Mouse (Mus musculus): ENCODE data around the gene Spag9. TPM values are rescaled to one million over a fixed set of nuclear protein-coding genes. Genes with fewer than 3 reads are reported as not detected.

Gene Spag9
- polyA plus RNA-seq, 1 experiment from 2014 or later, result 9.2 TPM

DNA sequence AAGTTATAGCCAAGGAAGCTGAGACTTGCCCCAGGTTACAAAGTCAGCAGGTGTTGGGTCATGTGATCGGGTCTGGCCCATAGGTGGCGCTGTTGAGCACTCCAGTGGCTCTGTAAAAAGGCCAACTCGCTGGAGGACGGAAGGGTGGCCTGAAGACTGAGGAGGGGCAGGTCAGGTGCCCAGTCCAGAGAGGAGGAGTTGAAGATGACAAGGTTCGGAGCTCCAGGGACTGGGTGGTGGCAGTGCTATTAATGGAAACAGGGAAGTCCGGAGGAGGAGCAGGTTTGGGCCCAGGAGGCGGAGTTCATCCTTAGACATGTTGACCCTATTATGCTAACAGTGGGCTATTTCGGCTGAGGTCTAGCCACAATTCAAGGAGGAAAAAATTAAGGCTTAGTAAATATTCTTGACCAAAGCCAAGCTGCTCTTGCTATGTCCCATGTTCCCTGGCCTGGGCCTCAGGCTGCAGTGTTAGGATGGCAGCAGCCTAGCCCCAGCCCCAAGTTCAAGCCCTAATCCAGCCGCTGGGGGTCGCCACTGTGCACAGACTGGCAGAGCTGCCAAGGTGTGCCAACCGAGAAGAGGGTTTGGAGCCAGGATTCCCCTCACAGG, 137.6 kb downstream of the Spag9 start:
- Histone ChIP-seq H3K4me1 (replicated peaks) (peaks cover 26% of the 10 kb centered on the region), H3K4me2 (peak overlapping the region; percentile 50), H3K27ac (replicated peaks) (no peak overlapping the region; the same call in 1 of the 2 replicates), H3K9me3 (replicated peaks) (no peaks in the 10 kb centered on the region), H3K4me3 (replicated peaks) (0 out of 2 replicates have a peak overlapping the region, but pooled peaks have one; percentile 12), H3K36me3 (replicated peaks) (no peaks in the 10 kb centered on the region), H3K27me3 (no peaks in the 10 kb centered on the region), H3K9ac (no peak overlapping the region)
- WGBS (ENCODE audit: insufficient replicate concordance), result 14% methylated on average over 11 of the region's 11 CpGs
- peak; percentile 21; the same call in 1 of the 2 replicates for ATAC-seq (ENCODE audit: insufficient read depth)

DNA sequence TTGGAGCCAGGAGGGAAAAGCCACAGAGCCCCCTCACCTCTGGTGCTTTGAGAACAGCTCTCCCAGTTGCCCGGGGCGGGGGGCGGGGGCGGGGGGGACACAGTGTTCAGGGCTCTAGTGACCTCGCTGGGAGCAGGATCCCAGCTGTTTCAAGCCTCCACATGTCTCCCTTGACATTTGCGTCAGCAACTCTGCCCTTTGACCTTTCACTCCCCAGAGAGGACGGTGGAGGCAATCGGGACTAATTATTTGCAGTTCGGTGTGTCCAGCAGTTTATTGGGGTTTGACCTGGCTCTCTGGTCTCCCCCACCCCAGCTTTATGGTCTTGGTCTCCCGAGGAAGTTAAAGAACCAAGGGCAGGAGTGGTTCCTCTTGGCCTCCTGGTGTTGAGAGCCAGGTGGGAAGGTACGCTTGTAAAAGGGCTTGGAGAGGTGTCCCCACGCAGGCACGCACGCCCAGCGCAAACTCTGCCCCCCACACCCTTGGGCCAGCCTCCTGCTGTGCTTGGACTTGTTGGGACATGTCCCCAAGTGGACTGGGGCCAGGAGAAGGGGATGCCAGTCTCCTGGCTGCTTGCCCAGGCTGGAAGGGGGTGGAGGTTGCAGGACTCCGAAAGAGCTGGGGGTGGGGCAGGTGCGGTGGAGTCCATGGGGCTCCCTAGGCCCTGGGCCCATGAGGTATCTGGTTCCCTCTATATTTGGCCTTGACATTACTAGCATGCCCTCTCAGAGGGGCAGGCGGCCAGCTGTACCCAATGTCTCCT, 138.4 kb downstream of the Spag9 start:
- H3K27me3 ChIP-seq, result no peaks in the 10 kb centered on the region
- H3K9ac ChIP-seq, result no peak overlapping the region
- H3K4me1 ChIP-seq (replicated peaks), result peaks cover 32% of the 10 kb centered on the region
- ATAC-seq (ENCODE audit: insufficient read depth), result peak; percentile 45
- no peak overlapping the region for H3K4me3 ChIP-seq (replicated peaks)
- H3K36me3 ChIP-seq (replicated peaks), result no peaks in the 10 kb centered on the region
- peak overlapping the region; percentile 50; the same call in 1 of the 2 replicates for H3K4me2 ChIP-seq
- H3K27ac ChIP-seq (replicated peaks), result peak overlapping the region; percentile 57
- no peaks in the 10 kb centered on the region for H3K9me3 ChIP-seq (replicated peaks)
- 56% methylated on average over 18 of the region's 18 CpGs for WGBS (ENCODE audit: insufficient replicate concordance)

DNA sequence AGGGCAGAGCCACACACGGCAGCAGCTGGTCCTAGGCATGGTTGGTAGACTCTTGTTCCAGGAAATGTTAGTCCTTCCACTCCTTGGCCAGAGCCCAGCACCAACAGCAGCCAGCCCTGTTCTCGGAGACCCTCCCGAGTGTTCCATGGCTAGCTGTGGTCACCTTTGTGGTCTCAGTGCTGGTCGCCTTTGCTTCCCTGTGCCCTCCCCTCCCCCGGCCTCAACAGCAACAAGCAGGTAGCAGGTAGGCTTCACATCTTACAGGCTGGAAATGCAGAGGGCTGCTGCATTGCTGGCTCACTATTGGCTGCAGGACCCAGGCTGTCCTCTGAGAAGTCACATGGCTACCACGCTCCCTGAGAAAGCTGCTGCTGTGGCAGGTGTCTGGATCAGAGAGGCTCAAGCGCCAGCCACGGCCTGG, 139.7 kb downstream of the Spag9 start:
- Histone ChIP-seq H3K27ac (replicated peaks) (no peak overlapping the region), H3K4me2 (no peak overlapping the region), H3K4me1 (replicated peaks) (peaks cover 32% of the 10 kb centered on the region), H3K36me3 (replicated peaks) (no peaks in the 10 kb centered on the region), H3K4me3 (replicated peaks) (no peak overlapping the region), H3K27me3 (no peaks in the 10 kb centered on the region), H3K9ac (no peak overlapping the region), H3K9me3 (replicated peaks) (no peaks in the 10 kb centered on the region)
- 64% methylated on average over 8 of the region's 8 CpGs for WGBS (ENCODE audit: insufficient replicate concordance)
- ATAC-seq (ENCODE audit: insufficient read depth), result no peak

DNA sequence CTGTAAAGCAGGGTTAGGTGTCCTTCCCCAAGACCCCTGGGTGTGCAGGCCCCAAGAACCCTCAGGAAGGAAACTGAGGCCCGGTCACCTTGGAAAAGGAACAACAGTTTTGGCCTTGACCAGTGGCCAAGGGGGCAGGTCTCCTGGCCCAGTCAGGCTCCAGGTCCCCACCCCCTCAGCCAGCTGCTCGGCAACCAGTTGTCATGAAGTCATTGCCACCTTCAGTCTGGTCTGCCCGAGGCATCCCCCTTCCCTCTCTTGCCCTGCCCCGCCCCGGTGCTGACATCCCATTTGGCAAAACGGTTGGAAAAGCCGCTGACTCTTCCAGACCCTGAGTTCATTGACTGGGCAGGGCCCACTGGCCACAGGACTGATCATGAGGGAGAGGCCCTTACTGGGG, 140.8 kb downstream of the Spag9 start:
- Histone ChIP-seq H3K9ac (no peak overlapping the region), H3K36me3 (replicated peaks) (no peaks in the 10 kb centered on the region), H3K27me3 (no peaks in the 10 kb centered on the region), H3K4me2 (no peak overlapping the region), H3K27ac (replicated peaks) (no peak overlapping the region), H3K4me3 (replicated peaks) (no peak overlapping the region), H3K4me1 (replicated peaks) (peaks cover 32% of the 10 kb centered on the region), H3K9me3 (replicated peaks) (no peaks in the 10 kb centered on the region)
- WGBS (ENCODE audit: insufficient replicate concordance), result 60% methylated on average over 7 of the region's 7 CpGs
- no peak for ATAC-seq (ENCODE audit: insufficient read depth)

DNA sequence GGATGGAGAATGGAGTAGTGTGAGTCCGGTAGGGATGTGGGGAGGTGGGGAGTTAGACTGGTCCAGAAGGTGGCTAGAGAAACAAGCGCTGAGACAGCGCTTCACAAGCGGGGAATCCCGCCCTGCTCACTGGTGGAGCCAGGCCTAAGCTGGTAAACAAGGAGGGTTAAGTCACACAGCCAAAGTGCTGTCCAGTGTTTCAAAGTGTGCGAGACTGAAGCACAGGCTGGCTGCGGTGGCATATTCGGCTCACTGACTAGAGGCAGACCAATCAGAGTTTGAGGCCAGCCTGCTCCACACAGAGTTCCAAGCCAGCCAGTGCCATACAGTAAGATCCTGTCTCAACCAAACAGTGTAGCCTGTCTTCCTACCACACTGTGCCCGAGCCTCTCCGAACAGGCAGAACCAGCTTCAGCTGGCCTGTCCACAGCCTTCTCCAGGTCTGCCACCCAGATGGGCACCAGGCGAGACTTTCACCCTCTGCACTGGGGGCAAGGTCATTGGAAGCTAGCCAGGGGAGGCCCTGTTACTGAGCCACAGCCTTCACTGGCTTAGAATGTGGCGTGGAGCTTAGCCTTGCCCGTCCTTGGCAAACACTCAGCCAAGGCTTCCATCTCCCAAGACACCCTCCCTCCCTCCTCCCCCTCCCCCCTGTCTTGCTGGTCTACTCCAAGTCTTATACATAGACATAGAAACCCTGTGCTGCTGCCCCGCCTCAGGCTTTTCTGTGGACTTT, 141.6 kb downstream of the Spag9 start:
- no peak overlapping the region for H3K27ac ChIP-seq (replicated peaks)
- no peak overlapping the region for H3K9ac ChIP-seq
- H3K4me2 ChIP-seq, result no peak overlapping the region
- H3K9me3 ChIP-seq (replicated peaks), result no peaks in the 10 kb centered on the region
- no peak overlapping the region for H3K4me3 ChIP-seq (replicated peaks)
- H3K27me3 ChIP-seq, result no peaks in the 10 kb centered on the region
- no peak for ATAC-seq (ENCODE audit: insufficient read depth)
- H3K36me3 ChIP-seq (replicated peaks), result no peaks in the 10 kb centered on the region
- peaks cover 32% of the 10 kb centered on the region for H3K4me1 ChIP-seq (replicated peaks)
- 70% methylated on average over 14 of the region's 14 CpGs for WGBS (ENCODE audit: insufficient replicate concordance)

DNA sequence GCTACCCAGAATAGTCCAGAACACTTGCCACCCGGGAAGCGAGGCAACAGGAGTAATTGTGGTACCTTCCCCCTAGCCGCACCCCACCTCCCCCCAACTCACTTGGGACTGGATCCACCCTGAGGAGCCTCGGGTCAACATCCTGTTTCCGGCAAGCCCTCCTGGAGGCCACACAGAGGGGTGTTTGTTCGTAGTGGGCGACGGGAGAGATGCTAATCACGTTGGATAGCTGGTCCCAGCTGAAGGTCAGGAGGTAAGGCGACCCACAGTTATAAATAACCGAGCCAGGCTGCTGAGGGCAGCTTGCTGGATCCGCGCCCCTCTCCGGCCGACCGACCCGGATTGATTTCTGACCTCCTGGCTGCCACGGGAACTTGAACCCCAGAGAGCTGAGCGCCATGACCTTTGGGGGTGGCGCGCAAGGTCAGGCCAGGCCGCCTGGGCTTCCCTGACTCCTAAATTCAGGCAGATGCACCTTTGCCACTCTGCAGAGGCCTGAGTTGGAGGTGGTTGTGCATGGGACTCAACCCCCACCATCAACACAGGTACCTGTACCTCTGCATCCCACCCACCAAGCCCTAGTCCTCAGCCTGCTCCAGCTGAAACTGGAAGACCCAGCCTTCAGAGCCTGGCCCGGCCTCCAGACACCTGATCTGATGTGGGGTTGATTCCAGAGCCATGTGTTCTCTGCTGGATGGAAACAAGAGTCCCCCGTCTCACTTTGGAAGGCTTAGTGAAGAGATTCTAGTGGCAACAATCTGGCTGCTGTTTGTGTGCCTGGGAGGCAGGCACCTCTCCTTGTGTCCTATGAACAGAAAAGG, 142.7 kb downstream of the Spag9 start:
- no peak overlapping the region for H3K4me2 ChIP-seq
- H3K4me1 ChIP-seq (replicated peaks), result peaks cover 28% of the 10 kb centered on the region
- no peaks in the 10 kb centered on the region for H3K36me3 ChIP-seq (replicated peaks)
- ATAC-seq (ENCODE audit: insufficient read depth), result no peak
- H3K9me3 ChIP-seq (replicated peaks), result no peaks in the 10 kb centered on the region
- H3K9ac ChIP-seq, result no peak overlapping the region
- no peak overlapping the region for H3K4me3 ChIP-seq (replicated peaks)
- no peak overlapping the region for H3K27ac ChIP-seq (replicated peaks)
- 46% methylated on average over 24 of the region's 24 CpGs for WGBS (ENCODE audit: insufficient replicate concordance)
- no peaks in the 10 kb centered on the region for H3K27me3 ChIP-seq

DNA sequence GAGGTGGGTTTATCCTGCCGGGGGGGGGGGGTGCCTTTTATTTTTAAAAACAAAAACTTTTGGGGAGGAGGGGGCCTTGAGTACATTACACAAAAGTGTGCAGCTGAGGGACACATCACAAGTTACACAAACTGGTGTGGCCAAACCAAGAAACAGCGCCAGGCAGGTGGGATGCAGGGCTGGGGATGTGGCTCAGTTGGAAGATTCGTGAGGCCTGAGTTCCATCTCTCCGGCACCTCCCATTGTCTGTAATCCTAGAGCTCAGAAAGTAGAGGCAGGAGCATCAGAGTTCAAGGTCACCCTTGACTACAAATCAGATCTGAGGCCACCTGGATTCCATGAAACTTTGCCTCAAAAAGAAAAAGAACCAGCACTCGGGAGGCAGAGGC, 143.3 kb downstream of the Spag9 start:
- no peak overlapping the region for H3K4me3 ChIP-seq (replicated peaks)
- 70% methylated on average over 5 of the region's 5 CpGs for WGBS (ENCODE audit: insufficient replicate concordance)
- no peaks in the 10 kb centered on the region for H3K9me3 ChIP-seq (replicated peaks)
- no peak overlapping the region for H3K4me2 ChIP-seq
- no peak overlapping the region for H3K9ac ChIP-seq
- H3K4me1 ChIP-seq (replicated peaks), result peaks cover 22% of the 10 kb centered on the region
- no peak for ATAC-seq (ENCODE audit: insufficient read depth)
- no peaks in the 10 kb centered on the region for H3K36me3 ChIP-seq (replicated peaks)
- H3K27me3 ChIP-seq, result no peaks in the 10 kb centered on the region
- H3K27ac ChIP-seq (replicated peaks), result no peak overlapping the region

DNA sequence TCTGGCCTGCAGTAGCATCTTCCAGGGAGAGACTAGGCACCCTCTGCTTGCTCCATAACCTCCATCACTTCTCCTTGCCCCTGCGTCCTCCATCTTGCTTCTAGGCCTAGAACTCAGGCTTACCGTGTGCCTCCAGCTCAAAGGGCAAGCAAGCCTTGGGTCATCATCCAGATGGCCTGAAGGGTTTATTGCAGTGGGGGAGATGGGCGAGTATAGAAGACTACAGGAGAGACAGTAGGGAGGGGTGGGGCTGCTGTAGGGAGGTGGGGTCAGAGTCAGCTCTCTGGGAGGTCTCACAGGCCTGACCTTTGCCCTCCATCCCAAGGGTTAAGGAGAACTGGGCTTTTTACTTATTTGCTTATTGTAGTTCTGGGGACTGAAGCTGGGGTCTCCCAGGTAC, 144.6 kb downstream of the Spag9 start:
- 76% methylated on average over 3 of the region's 3 CpGs for WGBS (ENCODE audit: insufficient replicate concordance)
- no peak overlapping the region for H3K27ac ChIP-seq (replicated peaks)
- peaks cover 17% of the 10 kb centered on the region for H3K4me1 ChIP-seq (replicated peaks)
- H3K9me3 ChIP-seq (replicated peaks), result no peaks in the 10 kb centered on the region
- H3K36me3 ChIP-seq (replicated peaks), result no peaks in the 10 kb centered on the region
- H3K4me2 ChIP-seq, result no peak overlapping the region
- no peak for ATAC-seq (ENCODE audit: insufficient read depth)
- no peak overlapping the region for H3K4me3 ChIP-seq (replicated peaks)
- no peaks in the 10 kb centered on the region for H3K27me3 ChIP-seq
- H3K9ac ChIP-seq, result no peak overlapping the region

DNA sequence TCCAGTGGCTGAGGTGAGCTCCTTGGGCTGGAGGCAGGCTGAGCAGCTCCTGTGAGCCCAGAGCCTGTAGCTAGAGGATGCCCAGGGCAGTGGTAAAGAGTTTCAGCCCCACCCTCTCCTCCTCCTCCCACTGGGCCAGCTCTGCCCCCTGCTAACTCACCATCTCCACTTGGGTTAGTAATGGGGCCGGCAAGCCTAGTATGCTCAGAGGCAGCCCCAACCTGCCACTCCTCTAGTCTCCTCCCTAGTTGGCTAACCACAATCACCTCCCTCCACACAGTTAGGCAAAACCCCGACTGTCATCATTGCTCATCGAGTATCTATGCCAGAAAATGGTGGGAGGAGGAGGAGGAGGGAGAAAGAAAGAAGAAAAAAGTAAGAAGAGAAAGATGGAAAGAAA, 145.7 kb downstream of the Spag9 start:
- Histone ChIP-seq H3K27me3 (peaks cover 7% of the 10 kb centered on the region), H3K4me3 (replicated peaks) (no peak overlapping the region), H3K4me2 (no peak overlapping the region), H3K9me3 (replicated peaks) (no peaks in the 10 kb centered on the region), H3K9ac (no peak overlapping the region), H3K4me1 (replicated peaks) (peaks cover 17% of the 10 kb centered on the region), H3K36me3 (replicated peaks) (no peaks in the 10 kb centered on the region), H3K27ac (replicated peaks) (no peak overlapping the region)
- WGBS (ENCODE audit: insufficient replicate concordance), result 13% methylated on average over 3 of the region's 3 CpGs
- no peak for ATAC-seq (ENCODE audit: insufficient read depth)

DNA sequence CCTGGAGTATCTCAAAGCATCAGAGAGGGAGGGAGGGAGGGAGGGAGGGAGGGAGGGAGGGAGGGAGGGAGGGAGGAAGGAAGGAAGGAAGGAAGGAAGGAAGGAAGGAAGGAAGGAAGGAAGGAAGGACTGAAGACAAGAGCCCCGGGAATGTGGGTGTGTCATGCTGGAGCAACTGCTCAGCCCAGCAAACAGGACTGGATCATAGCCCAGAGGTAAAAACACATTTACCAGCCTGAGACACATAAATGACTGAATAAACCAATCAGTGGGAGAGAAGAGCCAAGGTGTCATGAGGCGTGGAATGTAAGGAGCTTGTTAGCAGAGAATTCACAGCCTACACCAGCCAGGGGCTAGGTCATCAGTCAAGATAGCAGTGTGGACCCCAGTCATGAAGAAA, 147.4 kb downstream of the Spag9 start:
- Histone ChIP-seq H3K27me3 (peaks cover 23% of the 10 kb centered on the region), H3K4me2 (no peak overlapping the region), H3K9me3 (replicated peaks) (no peaks in the 10 kb centered on the region), H3K36me3 (replicated peaks) (no peaks in the 10 kb centered on the region), H3K27ac (replicated peaks) (no peak overlapping the region), H3K4me1 (replicated peaks) (peaks cover 9% of the 10 kb centered on the region), H3K4me3 (replicated peaks) (no peak overlapping the region), H3K9ac (no peak overlapping the region)
- WGBS (ENCODE audit: insufficient replicate concordance), result 47% methylated on average over 2 of the region's 2 CpGs
- no peak for ATAC-seq (ENCODE audit: insufficient read depth)

Measured in liver, embryonic 15.5 days (tissue).